Comparison of ENCODE assay signal across 7 mouse cellular contexts in the genomic region with DNA sequence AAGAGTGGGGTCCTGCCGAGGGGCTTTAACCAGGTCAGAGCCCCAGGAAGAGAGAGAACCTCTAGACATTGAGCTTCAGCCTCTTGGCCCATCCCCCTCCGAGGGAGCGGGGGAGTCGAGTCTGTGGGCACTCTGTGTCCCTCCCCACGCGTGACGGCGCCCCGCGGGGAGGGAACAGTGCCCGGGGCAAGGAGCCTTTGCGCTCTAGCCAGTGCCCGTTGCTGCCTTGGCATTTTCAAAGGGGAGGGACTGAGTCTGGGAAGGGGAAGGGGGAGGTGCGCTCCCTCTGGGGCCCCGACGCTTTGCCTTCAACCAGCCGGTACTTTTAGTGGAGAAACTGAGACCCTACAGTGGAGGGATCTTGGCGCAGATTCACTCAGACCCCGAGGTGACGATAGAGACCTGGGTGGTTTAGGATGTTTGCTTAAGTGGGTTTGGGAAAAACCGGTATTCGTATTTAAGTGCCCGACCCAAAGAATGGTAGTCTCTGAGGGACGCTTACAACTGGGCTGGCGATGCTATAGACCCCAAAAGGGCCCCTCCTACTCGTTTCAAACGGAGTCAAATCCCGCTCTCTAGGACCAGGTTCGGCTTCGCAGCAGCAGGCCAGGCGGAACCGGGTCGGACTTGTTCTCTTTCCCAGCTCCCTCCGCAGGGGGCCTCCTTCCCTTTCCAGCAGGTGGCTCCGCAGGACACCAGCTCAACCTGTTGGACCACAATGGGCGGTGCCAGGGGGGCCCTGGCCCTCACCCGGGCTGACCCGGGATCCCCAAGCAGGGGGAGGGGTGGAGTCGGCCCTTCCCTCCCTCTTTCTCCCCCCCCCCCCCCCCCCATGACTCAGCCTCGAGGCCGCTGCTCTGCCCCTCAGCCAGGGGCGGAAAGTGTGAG. TPM values are rescaled to one million over a fixed set of nuclear protein-coding genes. Genes with fewer than 3 reads are reported as not detected.
DNase-seq lines count a peak whose midpoint lies in the region; ATAC-seq and TF ChIP-seq lines count a peak whose summit lies in the region.

Gene Zbtb7b, minus strand, starts transcription at position 771 of the 888 bp plus-strand sequence.

- peak within 1 kb of the TSS; percentile 69 for H3K27ac ChIP-seq in forebrain, postnatal 0 days (ENCODE audit: low read depth, low read length)

- H3K9ac ChIP-seq in forebrain, postnatal 0 days = peak within 1 kb of the TSS; percentile 42

- ATAC-seq in forebrain, postnatal 0 days = peak; percentile 60

- peak within 1 kb of the TSS; percentile 38 for H3K4me3 ChIP-seq in forebrain, postnatal 0 days (ENCODE audit: low read depth, low read length)

- H3K9me3 ChIP-seq in forebrain, postnatal 0 days (ENCODE audit: low read length) = no peaks in the 10 kb centered on the region

- H3K4me1 ChIP-seq in forebrain, postnatal 0 days (ENCODE audit: insufficient read depth) = peaks cover 27% of the 10 kb centered on the region

- DNase-seq in NIH3T3 (ENCODE audit: low read depth) = peak; percentile 85
- DNase-seq in cerebellum, adult 11-12 months = peak; percentile 94
- peak; percentile 48 for DNase-seq in forebrain, postnatal 0 days
- peak; percentile 79 for DNase-seq in heart, postnatal 4 days
- peak; percentile 69 to 76 for DNase-seq in layer of hippocampus, postnatal 10 days (ENCODE audit: low spot score in 2 of 2)
- DNase-seq in lung, postnatal 14 days = peak; percentile 84
- peak; percentile 80 for DNase-seq in ovary, postnatal 14 days (ENCODE audit: low spot score)

- peak; percentile 28 for TF ChIP-seq CTCF in forebrain, postnatal 0 days (IDR thresholded peaks at IDR 0.05; ENCODE audit: low read depth)

- under 1% methylated on average over 40 of the region's 42 CpGs for WGBS in forebrain, postnatal 0 days

- H3K27me3 ChIP-seq in forebrain, postnatal 0 days (ENCODE audit: insufficient read depth, low read length) = peaks cover 8% of the 10 kb centered on the region; the same call in 1 of the 2 replicates

- peak within 1 kb of the TSS; percentile 96 for H3K4me2 ChIP-seq in forebrain, postnatal 0 days (ENCODE audit: low read depth)

- no peaks in the 10 kb centered on the region for H3K36me3 ChIP-seq in forebrain, postnatal 0 days (ENCODE audit: insufficient read depth)

RNA-seq across cellular contexts. Expression of gene Zbtb7b, which starts in this region (rescaled TPM):
- 2.1 and 4.9 TPM in 2 replicates for total RNA-seq in forebrain, postnatal 0 days (2014; rRNA removed)
- polyA plus RNA-seq in forebrain, postnatal 0 days (2015; fragmentation: Nextera tagmentation; extraction: Ambion mirVana) = 0.33 and 0.75 TPM in 2 replicates
- total RNA-seq in heart, postnatal 4 days (2021) = 10 to 100 TPM; 13.8 to 15.1 TPM
- 1 to 10 TPM; 6.6 to 8.7 TPM for total RNA-seq in layer of hippocampus, postnatal 10 days (2021)

Comparison
In these comparisons a context has a peak if more than half of its experiments do, and no peak if none do; other contexts are left out.
1. Peak in every context shown above with its lines: DNase-seq, ATAC-seq, H3K4me3 ChIP-seq and H3K27ac ChIP-seq.